In the genomic region with DNA sequence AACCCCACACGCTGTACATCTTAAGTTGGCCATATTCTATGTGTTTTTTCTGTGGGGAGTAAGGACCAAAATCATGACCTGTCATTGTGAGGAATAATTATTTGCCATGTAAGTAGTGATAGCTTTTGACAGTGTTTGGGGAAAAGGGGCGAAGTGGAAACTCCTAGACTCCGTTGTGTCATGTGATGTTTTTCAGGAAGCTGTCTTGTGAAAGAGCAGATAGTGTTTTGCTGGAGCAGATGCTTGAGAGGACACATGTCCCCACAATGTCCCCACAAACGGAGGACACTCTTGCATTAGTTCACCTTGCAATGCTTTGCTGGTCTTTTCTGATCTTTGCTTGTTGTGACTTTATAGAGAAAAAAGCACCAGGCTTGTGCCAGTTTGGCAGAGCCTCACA, we compare ENCODE assay signal across 24 mouse cellular contexts. TPM values are rescaled to one million over a fixed set of nuclear protein-coding genes. Genes with fewer than 3 reads are reported as not detected.
A peak's percentile ranks its signal among the peaks of the same experiment; 100 is the strongest.
DNase-seq lines count a peak whose midpoint lies in the region; ATAC-seq and TF ChIP-seq lines count a peak whose summit lies in the region.
"Had no signal": no experiment of that assay in that cellular context is flagged by ENCODE, and none has a peak within 500 bp of the region (broad histone marks: within the 10 kb centered on the region; RNA-seq: fewer than 3 reads in every experiment).

No protein-coding gene starts in this region.

- H3K9me3 ChIP-seq in MEL (replicated peaks; ENCODE audit: insufficient read depth, low read length): no peaks in the 10 kb centered on the region
- H3K9me3 ChIP-seq: forebrain, embryonic 10.5 days; forebrain, embryonic 13.5 days; heart, embryonic 10.5 days; heart, embryonic 13.5 days had no signal

- peak; percentile 41; the same call in 1 of the 2 replicates for ATAC-seq in granulocyte monocyte progenitor cell, adult 5-6 weeks (replicated peaks; ENCODE audit: poor library complexity, severe bottlenecking)
- no peak for ATAC-seq in frontal cortex, adult (ENCODE audit: low TSS enrichment)
- ATAC-seq: forebrain, embryonic 13.5 days; forebrain, embryonic 16.5 days; hindbrain, postnatal 0 days; inflammation-experienced regulatory T-cells, adult 6 months; Patski had no signal

- TF ChIP-seq CTCF in MEL (IDR thresholded peaks at IDR 0.05 in 2 of 3, conservative IDR thresholded peaks at IDR 0.05 in 1 of 3; ENCODE audit: control insufficient read depth in 1 of 3, insufficient read depth in 1 of 3, low read depth in 2 of 3, low read length in 3 of 3, poor library complexity in 1 of 3, severe bottlenecking in 1 of 3): no peak

- H3K4me1 ChIP-seq in MEL (ENCODE audit: control insufficient read depth in 1 of 2, insufficient read depth in 2 of 2, low read length in 2 of 2): peaks cover 3 to 33% of the 10 kb centered on the region in 2 experiments

- no peak for TF ChIP-seq POLR2A in MEL (IDR thresholded peaks at IDR 0.05; ENCODE audit: control insufficient read depth in 1 of 2, insufficient read depth in 1 of 2, low read depth in 1 of 2, low read length in 2 of 2, poor library complexity in 1 of 2)

- peak; percentile 74 for DNase-seq in 416B (ENCODE audit: low read depth)
- no peak for DNase-seq in MEL (ENCODE audit: low read depth, low spot score)
- DNase-seq in natural killer cell, adult 2 months (ENCODE audit: low spot score in 2 of 2): no peak
- no peak for DNase-seq in cerebellum, adult 8-10 months
- DNase-seq: adrenal gland, postnatal 10 days; adrenal gland, postnatal 36 days; cerebellum, adult 11-12 months; cerebellum, adult 9-10 months; cerebellum, postnatal 14 days; gastrocnemius, postnatal 25 days; heart, adult 2 months; heart, postnatal 14 days; heart, postnatal 4 days had no signal

- no peaks in the 10 kb centered on the region for H3K79me2 ChIP-seq in MEL (ENCODE audit: control insufficient read depth, insufficient read depth, low read length, poor library complexity)

- peaks cover 0 to 18% of the 10 kb centered on the region in 2 experiments; a peak in 2 of 4 replicates for H3K36me3 ChIP-seq in MEL (ENCODE audit: control insufficient read depth in 1 of 2, insufficient read depth in 2 of 2, low read length in 2 of 2)
- H3K36me3 ChIP-seq: forebrain, embryonic 10.5 days; heart, embryonic 10.5 days; heart, embryonic 13.5 days had no signal

- no peak overlapping the region for H3K27ac ChIP-seq in MEL (ENCODE audit: control insufficient read depth, low read depth, low read length)
- H3K27ac ChIP-seq: forebrain, embryonic 10.5 days; forebrain, embryonic 13.5 days; heart, embryonic 10.5 days; heart, embryonic 13.5 days; hindbrain, embryonic 14.5 days; hindbrain, postnatal 0 days had no signal

- no peaks in the 10 kb centered on the region for H3K27me3 ChIP-seq in MEL (ENCODE audit: control insufficient read depth in 1 of 2, insufficient read depth in 2 of 2, low read length in 2 of 2)
- H3K27me3 ChIP-seq: forebrain, embryonic 13.5 days; heart, embryonic 13.5 days; Patski had no signal

- H3K9ac ChIP-seq in MEL (ENCODE audit: control insufficient read depth, low read depth, low read length, poor library complexity, severe bottlenecking): no peak overlapping the region
- H3K9ac ChIP-seq: forebrain, embryonic 13.5 days; heart, embryonic 13.5 days; hindbrain, embryonic 14.5 days had no signal

- no peak overlapping the region for H3K4me3 ChIP-seq in MEL (ENCODE audit: control insufficient read depth in 1 of 2, insufficient read depth in 1 of 2, low read depth in 2 of 2, low read length in 2 of 2)
- H3K4me3 ChIP-seq: forebrain, embryonic 10.5 days; forebrain, embryonic 13.5 days; heart, adult 2 months; heart, embryonic 10.5 days; heart, embryonic 13.5 days had no signal

- TF ChIP-seq RAD21 in MEL (IDR thresholded peaks at IDR 0.05; ENCODE audit: low read depth, low read length): no peak

- TF ChIP-seq EP300 in MEL (IDR thresholded peaks at IDR 0.05; ENCODE audit: low read depth in 1 of 2, low read length in 2 of 2): no peak

TF ChIP-seq in MEL, 35 proteins besides CTCF, POLR2A, EP300 and RAD21:
- TF ChIP-seq MAFK (IDR thresholded peaks at IDR 0.05; ENCODE audit: borderline replicate concordance, low read depth, low read length): no peak
- no peak for TF ChIP-seq MAZ (IDR thresholded peaks at IDR 0.05; ENCODE audit: low read depth, low read length)
- TF ChIP-seq POLR2AphosphoS5 (IDR thresholded peaks at IDR 0.05; ENCODE audit: borderline replicate concordance, low read depth, low read length): no peak
- 0 out of 2 replicates have a peak, but pooled peaks have one; percentile 26 for TF ChIP-seq USF1 (IDR thresholded peaks at IDR 0.05; ENCODE audit: low read depth, low read length)
- no peak for TF ChIP-seq KAT2A (conservative IDR thresholded peaks at IDR 0.05; ENCODE audit: low read depth, low read length)
- no peak for TF ChIP-seq BHLHE40 (IDR thresholded peaks at IDR 0.05; ENCODE audit: borderline replicate concordance, low read depth, low read length)
- TF ChIP-seq CHD1 (IDR thresholded peaks at IDR 0.05; ENCODE audit: low read depth, low read length): no peak

RNA-seq across cellular contexts. Expression of a gene that starts 7.7 kb away (rescaled TPM):
- 1.0 and 2.1 TPM in 2 replicates for total RNA-seq in MEL (2012; rRNA removed)
- polyA plus RNA-seq in MEL (2012; ENCODE audit: insufficient read depth in 1 of 2, insufficient read length in 2 of 2, low read depth in 1 of 2, low replicate concordance in 2 of 2, missing spikeins in 1 of 2): 1 to 10 TPM in 1 of 2 experiments, not detected in 1; 2.7 TPM
- 32.9 and 48.6 TPM in 2 replicates for total RNA-seq in granulocyte monocyte progenitor cell, adult 5-6 weeks (2014; fragmentation: Nextera tagmentation)
- 46.9 and 59.7 TPM in 2 replicates for total RNA-seq in granulocyte monocyte progenitor cell, adult 5-6 weeks (2017)

Comparison
In these comparisons a context has a peak if more than half of its experiments do, and no peak if none do; other contexts are left out.
1. RNA of a gene that starts 7.7 kb away (total RNA-seq): 32.9 to 59.7 TPM in granulocyte monocyte progenitor cell, adult 5-6 weeks; 1.0 to 2.1 TPM in MEL; every median in the first group is over 10 times any median in the second.